In the genomic region with DNA sequence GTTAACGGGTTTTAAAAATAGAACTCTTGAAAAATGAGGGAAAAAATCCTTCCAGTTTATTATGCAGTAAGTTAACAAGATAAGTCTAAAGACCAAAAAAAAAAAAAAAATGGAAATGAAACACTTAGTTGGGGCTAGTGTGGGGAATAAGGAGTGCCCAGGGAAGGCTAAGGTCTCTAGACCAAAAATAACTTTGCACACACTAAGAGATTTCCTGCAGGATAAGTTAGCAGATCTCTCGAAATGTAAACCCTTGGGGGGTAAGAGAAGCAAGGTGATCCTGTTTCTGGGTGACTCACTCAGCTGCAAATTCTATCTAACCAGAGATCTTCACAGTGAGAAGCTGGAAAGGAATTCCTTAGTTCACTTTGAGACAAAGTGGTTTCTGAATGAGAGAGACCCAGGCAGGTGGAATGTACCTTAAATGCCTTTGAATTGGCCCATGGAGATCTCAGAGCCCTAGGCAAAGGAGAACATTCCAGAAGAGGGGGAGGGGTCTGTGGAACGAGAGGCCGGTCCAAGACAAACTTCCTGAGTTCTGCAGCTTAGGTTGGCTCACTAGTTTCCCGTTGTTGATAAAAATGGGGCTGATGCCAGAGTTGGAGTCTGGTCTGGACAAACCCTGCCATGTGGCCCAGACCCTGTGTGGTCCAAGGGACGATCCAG, we compare ENCODE assay signal across 8 mouse cellular contexts.
A peak's percentile ranks its signal among the peaks of the same experiment; 100 is the strongest.
DNase-seq lines count a peak whose midpoint lies in the region; ATAC-seq and TF ChIP-seq lines count a peak whose summit lies in the region.

No protein-coding gene starts in this region.

- no peak for TF ChIP-seq POLR2A in limb, embryonic 14.5 days (IDR thresholded peaks at IDR 0.05; ENCODE audit: borderline replicate concordance, extremely low read depth, insufficient read depth, insufficient read length)

- no peaks in the 10 kb centered on the region for H3K36me3 ChIP-seq in heart, embryonic 15.5 days
- H3K36me3 ChIP-seq in limb, embryonic 14.5 days (ENCODE audit: control insufficient read depth, insufficient read depth, low read length), result no peaks in the 10 kb centered on the region

- no peak overlapping the region for H3K4me3 ChIP-seq in heart, embryonic 15.5 days
- no peak overlapping the region for H3K4me3 ChIP-seq in limb, embryonic 14.5 days (replicated peaks; ENCODE audit: low read length)

- peak; percentile 18 for DNase-seq in adrenal gland, postnatal 10 days
- DNase-seq in adrenal gland, adult 18-20 months (ENCODE audit: low spot score in 2 of 2), result no peak
- peak; percentile 62 for DNase-seq in Muller cell, postnatal 12 days (ENCODE audit: inconsistent ontology term)
- peak; percentile 53 for DNase-seq in limb, embryonic 14.5 days (ENCODE audit: low spot score)
- DNase-seq in MN1 (ENCODE audit: low spot score), result no peak
- no peak for DNase-seq in neural tube, embryonic 10.5 days (ENCODE audit: extremely low spot score, low spot score)

- no peaks in the 10 kb centered on the region for H3K27me3 ChIP-seq in heart, embryonic 15.5 days
- H3K27me3 ChIP-seq in limb, embryonic 14.5 days (ENCODE audit: control insufficient read depth, insufficient read depth, low read length), result no peaks in the 10 kb centered on the region

- peak; percentile 77 for ATAC-seq in heart, embryonic 15.5 days (replicated peaks; ENCODE audit: insufficient number of reproducible peaks, insufficient read depth, low FRiP score, low read depth)
- ATAC-seq in limb, embryonic 14.5 days (ENCODE audit: low FRiP score, low read depth), result peak; percentile 63
- no peak for ATAC-seq in granulocyte monocyte progenitor cell, adult 5-6 weeks (replicated peaks; ENCODE audit: poor library complexity, severe bottlenecking)

- no peak overlapping the region; the same call in 1 of the 2 replicates for H3K27ac ChIP-seq in heart, embryonic 15.5 days
- 0 out of 2 replicates have a peak overlapping the region, but pooled peaks have one; percentile 40 for H3K27ac ChIP-seq in limb, embryonic 14.5 days (replicated peaks; ENCODE audit: low read depth, low read length)

- 30% methylated on average over 6 of the region's 6 CpGs for WGBS in heart, embryonic 15.5 days
- WGBS in limb, embryonic 14.5 days, result 41% methylated on average over 6 of the region's 6 CpGs

- no peaks in the 10 kb centered on the region for H3K9me3 ChIP-seq in heart, embryonic 15.5 days (replicated peaks)
- no peaks in the 10 kb centered on the region for H3K9me3 ChIP-seq in limb, embryonic 14.5 days (ENCODE audit: control insufficient read depth, low read length)

- no peak overlapping the region for H3K9ac ChIP-seq in heart, embryonic 15.5 days
- no peak overlapping the region for H3K9ac ChIP-seq in limb, embryonic 14.5 days (ENCODE audit: low read depth, low read length, severe bottlenecking)

- H3K4me1 ChIP-seq in heart, embryonic 15.5 days (replicated peaks), result peaks cover 27% of the 10 kb centered on the region
- H3K4me1 ChIP-seq in limb, embryonic 14.5 days (ENCODE audit: control insufficient read depth, insufficient read depth, low read length), result peaks cover 20% of the 10 kb centered on the region

- no peak overlapping the region for H3K4me2 ChIP-seq in heart, embryonic 15.5 days
- no peak overlapping the region for H3K4me2 ChIP-seq in limb, embryonic 14.5 days (replicated peaks; ENCODE audit: low read depth, low read length, severe bottlenecking)

Comparison
In these comparisons a context has a peak if more than half of its experiments do, and no peak if none do; other contexts are left out.
1. DNase-seq: peak in adrenal gland, postnatal 10 days (single experiment), Muller cell, postnatal 12 days (single experiment) and limb, embryonic 14.5 days (single experiment); none in adrenal gland, adult 18-20 months (0 of 2), MN1 (single experiment) and neural tube, embryonic 10.5 days (single experiment).